Mouse (Mus musculus): ENCODE measurements at regions not wholly inside any gene's neighbourhood (a gene's known extent, or its start where the extent isn't known, plus 50 kb on each side); places are given as distances from the start of the nearest gene placed in this dataset.

- H3K27ac ChIP-seq (ENCODE audit: control insufficient read depth, low read depth, low read length) = no peak overlapping the region
- peaks cover 0 to 4% of the 10 kb centered on the region in 2 experiments; a peak in 2 of 4 replicates for H3K27me3 ChIP-seq (ENCODE audit: control insufficient read depth in 1 of 2, insufficient read depth in 2 of 2, low read length in 2 of 2)
- no peak overlapping the region for H3K9ac ChIP-seq (ENCODE audit: control insufficient read depth, low read depth, low read length, poor library complexity, severe bottlenecking)
- no peak for DNase-seq (ENCODE audit: low read depth, low spot score)
- no peaks in the 10 kb centered on the region for H3K4me1 ChIP-seq (ENCODE audit: control insufficient read depth in 1 of 2, insufficient read depth in 2 of 2, low read length in 2 of 2)
- no peak overlapping the region for H3K4me3 ChIP-seq (ENCODE audit: control insufficient read depth in 1 of 2, insufficient read depth in 1 of 2, low read depth in 2 of 2, low read length in 2 of 2)
- H3K9me3 ChIP-seq (replicated peaks; ENCODE audit: insufficient read depth, low read length) = no peaks in the 10 kb centered on the region
- H3K79me2 ChIP-seq (ENCODE audit: control insufficient read depth, insufficient read depth, low read length, poor library complexity) = no peaks in the 10 kb centered on the region
- H3K36me3 ChIP-seq (ENCODE audit: control insufficient read depth in 1 of 2, insufficient read depth in 2 of 2, low read length in 2 of 2) = no peaks in the 10 kb centered on the region
- no peak for TF ChIP-seq CHD1 (IDR thresholded peaks at IDR 0.05; ENCODE audit: low read depth, low read length)
These were observed 262.7 kb upstream of the Hs6st1 start for GRCm38 (mm10) chr1:35805546-35805945.

- Histone ChIP-seq H3K79me2 (ENCODE audit: control insufficient read depth, insufficient read depth, low read length, poor library complexity) (no peaks in the 10 kb centered on the region), H3K9me3 (replicated peaks; ENCODE audit: insufficient read depth, low read length) (no peaks in the 10 kb centered on the region), H3K4me3 (ENCODE audit: control insufficient read depth in 1 of 2, insufficient read depth in 1 of 2, low read depth in 2 of 2, low read length in 2 of 2) (no peak overlapping the region), H3K27ac (ENCODE audit: control insufficient read depth, low read depth, low read length) (no peak overlapping the region), H3K9ac (ENCODE audit: control insufficient read depth, low read depth, low read length, poor library complexity, severe bottlenecking) (no peak overlapping the region), H3K27me3 (ENCODE audit: control insufficient read depth in 1 of 2, insufficient read depth in 2 of 2, low read length in 2 of 2) (peaks cover 0 to 4% of the 10 kb centered on the region in 2 experiments; a peak in 2 of 4 replicates), H3K36me3 (ENCODE audit: control insufficient read depth in 1 of 2, insufficient read depth in 2 of 2, low read length in 2 of 2) (no peaks in the 10 kb centered on the region), H3K4me1 (ENCODE audit: control insufficient read depth in 1 of 2, insufficient read depth in 2 of 2, low read length in 2 of 2) (no peaks in the 10 kb centered on the region)
- TF ChIP-seq ETS1 (IDR thresholded peaks at IDR 0.05; ENCODE audit: low read depth, low read length) = no peak
- no peak for TF ChIP-seq ZNF384 (IDR thresholded peaks at IDR 0.05; ENCODE audit: low read depth, low read length)
- TF ChIP-seq CHD1 (IDR thresholded peaks at IDR 0.05; ENCODE audit: low read depth, low read length) = no peak
- no peak for TF ChIP-seq MEF2A (IDR thresholded peaks at IDR 0.05; ENCODE audit: extremely low read depth, insufficient replicate concordance, low read depth, low read length, poor library complexity, severe bottlenecking)
- DNase-seq (ENCODE audit: low read depth, low spot score) = no peak
These were observed 261.9 kb upstream of the Hs6st1 start for GRCm38 (mm10) chr1:35806329-35806728.

GRCm38 (mm10) chr1:35806731-35807130 is 261.5 kb upstream of the Hs6st1 start:
- Histone ChIP-seq H3K9ac (ENCODE audit: control insufficient read depth, low read depth, low read length, poor library complexity, severe bottlenecking) (no peak overlapping the region), H3K27me3 (ENCODE audit: control insufficient read depth in 1 of 2, insufficient read depth in 2 of 2, low read length in 2 of 2) (peaks cover 0 to 4% of the 10 kb centered on the region in 2 experiments; a peak in 2 of 4 replicates), H3K4me1 (ENCODE audit: control insufficient read depth in 1 of 2, insufficient read depth in 2 of 2, low read length in 2 of 2) (no peaks in the 10 kb centered on the region), H3K9me3 (replicated peaks; ENCODE audit: insufficient read depth, low read length) (no peaks in the 10 kb centered on the region), H3K79me2 (ENCODE audit: control insufficient read depth, insufficient read depth, low read length, poor library complexity) (no peaks in the 10 kb centered on the region), H3K27ac (ENCODE audit: control insufficient read depth, low read depth, low read length) (no peak overlapping the region), H3K4me3 (ENCODE audit: control insufficient read depth in 1 of 2, insufficient read depth in 1 of 2, low read depth in 2 of 2, low read length in 2 of 2) (no peak overlapping the region), H3K36me3 (ENCODE audit: control insufficient read depth in 1 of 2, insufficient read depth in 2 of 2, low read length in 2 of 2) (no peaks in the 10 kb centered on the region)
- TF ChIP-seq GABPA (IDR thresholded peaks at IDR 0.05; ENCODE audit: low read depth, low read length) = no peak
- DNase-seq (ENCODE audit: low read depth, low spot score) = no peak

GRCm38 (mm10) chr1:35808894-35809293 is 259.3 kb upstream of the Hs6st1 start:
- Histone ChIP-seq H3K79me2 (ENCODE audit: control insufficient read depth, insufficient read depth, low read length, poor library complexity) (no peaks in the 10 kb centered on the region), H3K27ac (ENCODE audit: control insufficient read depth, low read depth, low read length) (no peak overlapping the region), H3K27me3 (ENCODE audit: control insufficient read depth in 1 of 2, insufficient read depth in 2 of 2, low read length in 2 of 2) (peaks cover 0 to 3% of the 10 kb centered on the region in 2 experiments; a peak in 1 of 4 replicates), H3K4me3 (ENCODE audit: control insufficient read depth in 1 of 2, insufficient read depth in 1 of 2, low read depth in 2 of 2, low read length in 2 of 2) (no peak overlapping the region), H3K4me1 (ENCODE audit: control insufficient read depth in 1 of 2, insufficient read depth in 2 of 2, low read length in 2 of 2) (peaks cover 0 to 1% of the 10 kb centered on the region in 2 experiments; a peak in 2 of 4 replicates), H3K36me3 (ENCODE audit: control insufficient read depth in 1 of 2, insufficient read depth in 2 of 2, low read length in 2 of 2) (peaks cover 0 to 2% of the 10 kb centered on the region in 2 experiments; a peak in 2 of 4 replicates), H3K9ac (ENCODE audit: control insufficient read depth, low read depth, low read length, poor library complexity, severe bottlenecking) (no peak overlapping the region), H3K9me3 (replicated peaks; ENCODE audit: insufficient read depth, low read length) (no peaks in the 10 kb centered on the region)
- TF ChIP-seq ZMIZ1 (IDR thresholded peaks at IDR 0.05; ENCODE audit: low read depth, low read length) (no peak), SMC3 (IDR thresholded peaks at IDR 0.05; ENCODE audit: low read depth, low read length) (no peak), MXI1 (IDR thresholded peaks at IDR 0.05; ENCODE audit: low read depth, low read length) (no peak), TCF12 (IDR thresholded peaks at IDR 0.05; ENCODE audit: low read depth, low read length) (no peak), USF1 (IDR thresholded peaks at IDR 0.05; ENCODE audit: low read depth, low read length) (no peak), MEF2A (IDR thresholded peaks at IDR 0.05; ENCODE audit: extremely low read depth, insufficient replicate concordance, low read depth, low read length, poor library complexity, severe bottlenecking) (no peak), RCOR1 (IDR thresholded peaks at IDR 0.05; ENCODE audit: low read depth, low read length) (no peak), UBTF (IDR thresholded peaks at IDR 0.05; ENCODE audit: borderline replicate concordance, insufficient read depth, low read depth, low read length) (no peak), POLR2A (IDR thresholded peaks at IDR 0.05; ENCODE audit: control insufficient read depth in 1 of 2, insufficient read depth in 1 of 2, low read depth in 1 of 2, low read length in 2 of 2, poor library complexity in 1 of 2) (no peak), HCFC1 (IDR thresholded peaks at IDR 0.05; ENCODE audit: low read depth, low read length) (no peak), EP300 (IDR thresholded peaks at IDR 0.05; ENCODE audit: low read depth in 1 of 2, low read length in 2 of 2) (no peak)
- no peak for DNase-seq (ENCODE audit: low read depth, low spot score)
